Comparison of ENCODE assay signal across 26 mouse cellular contexts in genomic region chr13:95955204-95955603, GRCm38 (mm10).
A peak's percentile ranks its signal among the peaks of the same experiment; 100 is the strongest.
DNase-seq lines count a peak whose midpoint lies in the region; ATAC-seq and TF ChIP-seq lines count a peak whose summit lies in the region.
"Had no signal": no experiment of that assay in that cellular context is flagged by ENCODE, and none has a peak within 500 bp of the region (broad histone marks: within the 10 kb centered on the region; RNA-seq: fewer than 3 reads in every experiment).

No protein-coding gene starts in this region.

- WGBS in limb, embryonic 14.5 days = 55% methylated on average over 5 of the region's 5 CpGs
- WGBS in liver, postnatal 0 days (ENCODE audit: insufficient replicate concordance) = 77% methylated on average over 5 of the region's 5 CpGs

- H3K4me3 ChIP-seq in limb, embryonic 14.5 days (replicated peaks; ENCODE audit: low read length) = no peak overlapping the region
- no peak overlapping the region for H3K4me3 ChIP-seq in liver, postnatal 0 days (ENCODE audit: low read depth, low read length)
- H3K4me3 ChIP-seq: erythroblast, embryonic 14.5 days; forebrain, embryonic 12.5 days; forebrain, embryonic 15.5 days; hindbrain, embryonic 10.5 days; hindbrain, embryonic 13.5 days had no signal

- no peak for TF ChIP-seq EP300 in liver, postnatal 0 days (IDR thresholded peaks at IDR 0.05; ENCODE audit: low read depth)

- peak; percentile 62; the same call in 1 of the 2 replicates for ATAC-seq in limb, embryonic 14.5 days (ENCODE audit: low FRiP score, low read depth)
- no peak for ATAC-seq in liver, postnatal 0 days
- ATAC-seq in cerebellum, adult (ENCODE audit: insufficient number of reproducible peaks, low FRiP score, low TSS enrichment) = no peak
- ATAC-seq: forebrain, embryonic 15.5 days; hindbrain, embryonic 16.5 days; inflammation-experienced regulatory T-cells, adult 6 months; intestine, embryonic 16.5 days had no signal

- no peaks in the 10 kb centered on the region for H3K27me3 ChIP-seq in limb, embryonic 14.5 days (ENCODE audit: control insufficient read depth, insufficient read depth, low read length)
- H3K27me3 ChIP-seq in liver, postnatal 0 days (ENCODE audit: insufficient read depth, low read length) = no peaks in the 10 kb centered on the region
- H3K27me3 ChIP-seq: forebrain, embryonic 12.5 days; forebrain, embryonic 15.5 days; hindbrain, embryonic 13.5 days had no signal

- no peak for TF ChIP-seq CTCF in liver, postnatal 0 days (IDR thresholded peaks at IDR 0.05; ENCODE audit: low read depth)

- DNase-seq in heart, adult 11 months = peak; percentile 75
- DNase-seq in heart, postnatal 10 days = no peak
- peak; percentile 59 for DNase-seq in 416B (ENCODE audit: low read depth)
- no peak for DNase-seq in limb, embryonic 14.5 days (ENCODE audit: low spot score)
- no peak for DNase-seq in liver, postnatal 0 days
- DNase-seq: adrenal gland, postnatal 10 days; adrenal gland, postnatal 36 days; cerebellum, adult 11-12 months; cerebellum, adult 8-10 months; cerebellum, postnatal 10 days; cerebellum, postnatal 36 days; embryo, embryonic 11 days; gastrocnemius, postnatal 10 days; gastrocnemius, postnatal 36 days; heart, postnatal 36 days; kidney, adult 18-20 months had no signal

- H3K9ac ChIP-seq in limb, embryonic 14.5 days (ENCODE audit: low read depth, low read length, severe bottlenecking) = no peak overlapping the region
- H3K9ac ChIP-seq in liver, postnatal 0 days (replicated peaks) = no peak overlapping the region
- H3K9ac ChIP-seq: forebrain, embryonic 12.5 days; forebrain, embryonic 15.5 days; hindbrain, embryonic 13.5 days had no signal

- intact Hi-C loops in heart, postnatal 10 days (cut with DNase I) = no loop called here

- H3K36me3 ChIP-seq in limb, embryonic 14.5 days (ENCODE audit: control insufficient read depth, insufficient read depth, low read length) = no peaks in the 10 kb centered on the region
- no peaks in the 10 kb centered on the region for H3K36me3 ChIP-seq in liver, postnatal 0 days (replicated peaks; ENCODE audit: insufficient read depth, low read length)
- H3K36me3 ChIP-seq: forebrain, embryonic 12.5 days; forebrain, embryonic 15.5 days; hindbrain, embryonic 10.5 days; hindbrain, embryonic 13.5 days had no signal

- H3K9me3 ChIP-seq in limb, embryonic 14.5 days (ENCODE audit: control insufficient read depth, low read length) = no peaks in the 10 kb centered on the region
- H3K9me3 ChIP-seq in liver, postnatal 0 days (ENCODE audit: low read length) = no peaks in the 10 kb centered on the region
- H3K9me3 ChIP-seq: forebrain, embryonic 12.5 days; forebrain, embryonic 15.5 days; hindbrain, embryonic 10.5 days; hindbrain, embryonic 13.5 days had no signal

- H3K4me1 ChIP-seq in limb, embryonic 14.5 days (ENCODE audit: control insufficient read depth, insufficient read depth, low read length) = peaks cover 8% of the 10 kb centered on the region; the same call in 1 of the 2 replicates
- peaks cover 32% of the 10 kb centered on the region for H3K4me1 ChIP-seq in liver, postnatal 0 days (ENCODE audit: insufficient read depth)

- TF ChIP-seq POLR2A in limb, embryonic 14.5 days (IDR thresholded peaks at IDR 0.05; ENCODE audit: borderline replicate concordance, extremely low read depth, insufficient read depth, insufficient read length) = no peak

- H3K27ac ChIP-seq in limb, embryonic 14.5 days (replicated peaks; ENCODE audit: low read depth, low read length) = no peak overlapping the region
- H3K27ac ChIP-seq in liver, postnatal 0 days (ENCODE audit: low read depth) = no peak overlapping the region
- H3K27ac ChIP-seq: forebrain, embryonic 12.5 days; forebrain, embryonic 15.5 days; hindbrain, embryonic 10.5 days; hindbrain, embryonic 13.5 days had no signal

- no peak overlapping the region for H3K4me2 ChIP-seq in limb, embryonic 14.5 days (replicated peaks; ENCODE audit: low read depth, low read length, severe bottlenecking)
- H3K4me2 ChIP-seq in liver, postnatal 0 days (ENCODE audit: low read depth, low read length) = no peak overlapping the region
- H3K4me2 ChIP-seq: forebrain, embryonic 12.5 days; forebrain, embryonic 15.5 days; heart, embryonic 11.5 days; hindbrain, embryonic 13.5 days had no signal

Comparison
In these comparisons a context has a peak if more than half of its experiments do, and no peak if none do; other contexts are left out.
1. DNase-seq: peak in heart, adult 11 months (single experiment) and 416B (single experiment); none in heart, postnatal 10 days (0 of 2), limb, embryonic 14.5 days (single experiment) and liver, postnatal 0 days (single experiment).